ENCODE assay signal across 14 mouse cellular contexts in the genomic region with DNA sequence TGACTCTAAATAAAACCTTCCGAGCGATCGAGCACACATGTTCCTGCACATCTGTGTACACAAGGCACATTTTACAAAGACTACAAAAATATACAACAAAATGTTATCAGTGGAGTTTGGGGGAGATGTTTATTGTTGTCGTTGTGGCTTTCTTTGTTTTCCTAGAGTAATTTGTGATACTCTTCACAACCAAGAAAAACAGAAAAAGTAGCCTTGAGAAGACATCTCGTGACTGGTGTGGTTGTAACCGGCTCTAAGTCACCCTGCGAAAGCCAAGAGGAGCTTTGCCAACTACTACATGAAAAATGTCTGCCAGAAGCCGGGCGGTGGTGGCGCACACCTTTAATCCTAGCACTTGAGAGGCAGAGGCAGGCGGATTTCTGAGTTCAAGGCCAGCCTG. TPM values are rescaled to one million over a fixed set of nuclear protein-coding genes. Genes with fewer than 3 reads are reported as not detected.
A peak's percentile ranks its signal among the peaks of the same experiment; 100 is the strongest.
DNase-seq lines count a peak whose midpoint lies in the region; ATAC-seq and TF ChIP-seq lines count a peak whose summit lies in the region.
"Had no signal": no experiment of that assay in that cellular context is flagged by ENCODE, and none has a peak within 500 bp of the region (broad histone marks: within the 10 kb centered on the region; RNA-seq: fewer than 3 reads in every experiment).

No protein-coding gene starts in this region.

- no peak for ATAC-seq in heart, embryonic 12.5 days (ENCODE audit: insufficient number of reproducible peaks, low FRiP score)
- ATAC-seq in limb, embryonic 12.5 days (ENCODE audit: insufficient number of reproducible peaks, insufficient read depth, low FRiP score, low TSS enrichment, low read depth): no peak
- ATAC-seq: forebrain, embryonic 13.5 days; midbrain, embryonic 15.5 days had no signal

- intact Hi-C loops in heart, postnatal 36 days (cut with DNase I): no loop called here

- DNase-seq in heart, postnatal 36 days: no peak
- no peak for DNase-seq in layer of hippocampus, adult 2 months (ENCODE audit: low spot score in 2 of 2)
- DNase-seq in layer of hippocampus, adult 9-11 months: no peak
- DNase-seq in urinary bladder, adult 18-20 months (ENCODE audit: low spot score in 2 of 2): no peak
- DNase-seq in gastrocnemius, adult 8-10 months (ENCODE audit: low spot score in 2 of 2): no peak
- DNase-seq: cerebellum, adult 8-10 months; lung, postnatal 14 days; right cerebral cortex, adult 18-20 months had no signal

- H3K79me3 ChIP-seq in C2C12 (ENCODE audit: low read depth): peaks cover 71% of the 10 kb centered on the region

- H3ac ChIP-seq in C2C12 (ENCODE audit: control insufficient read depth, insufficient read length, low read depth): peak overlapping the region; percentile 35

- H3K4me3 ChIP-seq in heart, embryonic 12.5 days: peak overlapping the region; percentile 0; the same call in 1 of the 2 replicates
- no peak overlapping the region for H3K4me3 ChIP-seq in layer of hippocampus, adult 2 months
- H3K4me3 ChIP-seq in C2C12 (ENCODE audit: insufficient read depth, poor library complexity, severe bottlenecking): no peak overlapping the region
- H3K4me3 ChIP-seq in limb, embryonic 12.5 days (replicated peaks): no peak overlapping the region
- H3K4me3 ChIP-seq: forebrain, embryonic 13.5 days; hindbrain, embryonic 12.5 days; midbrain, embryonic 15.5 days had no signal

- no peak for TF ChIP-seq CTCF in layer of hippocampus, adult 2 months (conservative IDR thresholded peaks at IDR 0.05)
- no peak for TF ChIP-seq CTCF in C2C12 (IDR thresholded peaks at IDR 0.05; ENCODE audit: control insufficient read depth, insufficient read depth, insufficient read length)

- no peak overlapping the region for H3K9ac ChIP-seq in heart, embryonic 12.5 days
- H3K9ac ChIP-seq in limb, embryonic 12.5 days (replicated peaks): no peak overlapping the region
- H3K9ac ChIP-seq: forebrain, embryonic 13.5 days; hindbrain, embryonic 12.5 days; midbrain, embryonic 15.5 days had no signal

- WGBS in heart, embryonic 12.5 days: 80% methylated on average over 11 of the region's 11 CpGs
- 74% methylated on average over 11 of the region's 11 CpGs for WGBS in limb, embryonic 12.5 days

- H3K9me3 ChIP-seq in heart, embryonic 12.5 days (replicated peaks): no peaks in the 10 kb centered on the region
- H3K9me3 ChIP-seq in limb, embryonic 12.5 days: no peaks in the 10 kb centered on the region
- H3K9me3 ChIP-seq: forebrain, embryonic 13.5 days; hindbrain, embryonic 12.5 days; midbrain, embryonic 15.5 days had no signal

- H3K27me3 ChIP-seq in heart, embryonic 12.5 days (replicated peaks): no peaks in the 10 kb centered on the region
- H3K27me3 ChIP-seq in C2C12 (ENCODE audit: control insufficient read depth, insufficient read depth, insufficient read length): no peaks in the 10 kb centered on the region
- no peaks in the 10 kb centered on the region for H3K27me3 ChIP-seq in limb, embryonic 12.5 days
- H3K27me3 ChIP-seq: hindbrain, embryonic 12.5 days had no signal

- H3K4me2 ChIP-seq in heart, embryonic 12.5 days: peak overlapping the region; percentile 47
- H3K4me2 ChIP-seq in limb, embryonic 12.5 days: peak overlapping the region; percentile 20; the same call in 1 of the 2 replicates
- H3K4me2 ChIP-seq: forebrain, embryonic 13.5 days; hindbrain, embryonic 12.5 days; midbrain, embryonic 15.5 days had no signal

- H3K4me1 ChIP-seq in heart, embryonic 12.5 days (replicated peaks): peaks cover 25% of the 10 kb centered on the region
- H3K4me1 ChIP-seq in limb, embryonic 12.5 days (replicated peaks): peaks cover 58% of the 10 kb centered on the region

- H3K79me2 ChIP-seq in C2C12 (ENCODE audit: control insufficient read depth, insufficient read depth): peaks cover 88% of the 10 kb centered on the region

- H3K36me3 ChIP-seq in heart, embryonic 12.5 days: no peaks in the 10 kb centered on the region
- H3K36me3 ChIP-seq in C2C12 (ENCODE audit: control insufficient read depth, insufficient read depth): peaks cover 30% of the 10 kb centered on the region
- H3K36me3 ChIP-seq in limb, embryonic 12.5 days: no peaks in the 10 kb centered on the region
- H3K36me3 ChIP-seq: hindbrain, embryonic 12.5 days; midbrain, embryonic 15.5 days had no signal

- H3K27ac ChIP-seq in heart, embryonic 12.5 days (ENCODE audit: poor library complexity, severe bottlenecking): 0 out of 2 replicates have a peak overlapping the region, but pooled peaks have one; percentile 1
- 0 out of 2 replicates have a peak overlapping the region, but pooled peaks have one; percentile 23 for H3K27ac ChIP-seq in layer of hippocampus, adult 2 months
- no peak overlapping the region for H3K27ac ChIP-seq in limb, embryonic 12.5 days
- H3K27ac ChIP-seq: forebrain, embryonic 13.5 days; hindbrain, embryonic 12.5 days; midbrain, embryonic 15.5 days had no signal

TF ChIP-seq in C2C12, 6 proteins besides CTCF, POLR2A, EP300 and RAD21:
- TF ChIP-seq MYOG (IDR thresholded peaks at IDR 0.05; ENCODE audit: control insufficient read depth, extremely low read depth, insufficient read length): no peak
- TF ChIP-seq MAX (IDR thresholded peaks at IDR 0.05): peak; percentile 11
- TF ChIP-seq FOSL1 (IDR thresholded peaks at IDR 0.05; ENCODE audit: insufficient read depth, low read length, poor library complexity, severe bottlenecking): no peak
TF ChIP-seq in C2C12: peak in this region for 1.

RNA-seq across cellular contexts. Expression of gene Elk3, which starts 4.6 kb away (rescaled TPM):
- polyA plus RNA-seq in heart, embryonic 12.5 days (2016; fragmentation: Nextera tagmentation; extraction: Ambion mirVana): 36.8 and 41.0 TPM in 2 replicates
- total RNA-seq in heart, postnatal 36 days (2021): 10 to 100 TPM; 42.0 to 53.5 TPM
- 1 to 10 TPM; 8.9 to 9.7 TPM for total RNA-seq in layer of hippocampus, adult 2 months (2021)
- 56.1 TPM for polyA plus RNA-seq in C2C12 (2012; fragmentation: generic; extraction: Trizol)
- 47.2 and 47.8 TPM in 2 replicates for polyA plus RNA-seq in limb, embryonic 12.5 days (2016; fragmentation: Nextera tagmentation; extraction: Ambion mirVana)
- total RNA-seq in gastrocnemius, adult 8-10 months (2022): 10 to 100 TPM in 1 of 4 experiments, 1 to 10 TPM in 3; 6.9 to 11.1 (median 8.1) TPM
